Mouse (Mus musculus) C2C12 (cell line): ENCODE results near the gene Prkg2.

Experiments
- CTCF ChIP-seq: IDR thresholded peaks from one replicate; pipeline ENCODE4 v1.5.1; 2011; ENCODE audit not compliant: control insufficient read depth, insufficient read depth, insufficient read length
- FOSL1 ChIP-seq: IDR thresholded peaks from one replicate; pipeline ENCODE4 v1.8.0; 2011; ENCODE audit warnings: mild to moderate bottlenecking, low read length; ENCODE audit not compliant: poor library complexity, insufficient read depth, severe bottlenecking
- MAX ChIP-seq: IDR thresholded peaks from one replicate; pipeline ENCODE4 v1.6.1; 2011; ENCODE audit warnings: mild to moderate bottlenecking, control low read depth
- MYOD1 ChIP-seq: IDR thresholded peaks from one replicate; pipeline ENCODE4 v1.6.1; 2011; ENCODE audit warnings: low read depth; ENCODE audit not compliant: control insufficient read depth, insufficient read length

GRCm38 (mm10) chr5:99036596-99037441 lies at the start of gene Prkg2:
- no peak for TF ChIP-seq MAX
- TF ChIP-seq CTCF: no peak
- no peak for TF ChIP-seq FOSL1
- TF ChIP-seq MYOD1: no peak
